Mouse (Mus musculus) ZHBTc4 (cell line): ENCODE measurements around the gene Caml.
"Not testable (repeated sequence)": the region's sequence is repeated elsewhere in the genome, so short reads cannot be mapped to it uniquely, and the experiment has no call there.

ENCODE experiments used
- DNase-seq: peaks from one replicate; pipeline ENCODE4 v3.0.0-alpha.2; 2011; ENCODE audit warnings: low read depth, low spot score

Caml gene

GRCm38 (mm10) chr13:55622156-55622648 lies 603 bp upstream of the Caml start:
- DNase-seq, result not testable (repeated sequence)

GRCm38 (mm10) chr13:55634639-55635127 lies 11.9 kb downstream of the Caml start, which contains the start of gene Ddx46:
TSS of gene Ddx46 (plus strand) at chr13:55635027.
- DNase-seq, result peak; percentile 95

- peak; percentile 70 for DNase-seq
Observed at GRCm38 (mm10) chr13:55635146-55635571, 12.4 kb downstream of the Caml start.

- no peak for DNase-seq
Observed at GRCm38 (mm10) chr13:55636185-55636983, 13.6 kb downstream of the Caml start.

GRCm38 (mm10) chr13:55640480-55640879 lies 17.7 kb downstream of the Caml start:
- DNase-seq, result peak; percentile 85

GRCm38 (mm10) chr13:55644525-55644924 lies 21.7 kb downstream of the Caml start:
- peak; percentile 82 for DNase-seq

- DNase-seq, result peak; percentile 41
Observed at GRCm38 (mm10) chr13:55650098-55650497, 27.3 kb downstream of the Caml start.

GRCm38 (mm10) chr13:55650980-55651379 lies 28.2 kb downstream of the Caml start:
- no peak for DNase-seq

GRCm38 (mm10) chr13:55668550-55668949 lies 45.7 kb downstream of the Caml start:
- peak; percentile 70 for DNase-seq

- DNase-seq, result no peak
Observed at GRCm38 (mm10) chr13:55672711-55673110, 49.9 kb downstream of the Caml start.

GRCm38 (mm10) chr13:55677364-55677763 lies 54.6 kb downstream of the Caml start:
- DNase-seq, result no peak
